Mouse (Mus musculus) cerebellum, postnatal 14 days (tissue): ENCODE measurements at regions not wholly inside any gene's neighbourhood (a gene's known extent, or its start where the extent isn't known, plus 50 kb on each side); places are given as distances from the start of the nearest gene placed in this dataset.

ENCODE experiments used
- DNase-seq, 2 experiments: peaks; one replicate each; pipeline ENCODE4 v3.0.0; 2021; ENCODE audit warnings: mixed read lengths in 2 of 2

DNA sequence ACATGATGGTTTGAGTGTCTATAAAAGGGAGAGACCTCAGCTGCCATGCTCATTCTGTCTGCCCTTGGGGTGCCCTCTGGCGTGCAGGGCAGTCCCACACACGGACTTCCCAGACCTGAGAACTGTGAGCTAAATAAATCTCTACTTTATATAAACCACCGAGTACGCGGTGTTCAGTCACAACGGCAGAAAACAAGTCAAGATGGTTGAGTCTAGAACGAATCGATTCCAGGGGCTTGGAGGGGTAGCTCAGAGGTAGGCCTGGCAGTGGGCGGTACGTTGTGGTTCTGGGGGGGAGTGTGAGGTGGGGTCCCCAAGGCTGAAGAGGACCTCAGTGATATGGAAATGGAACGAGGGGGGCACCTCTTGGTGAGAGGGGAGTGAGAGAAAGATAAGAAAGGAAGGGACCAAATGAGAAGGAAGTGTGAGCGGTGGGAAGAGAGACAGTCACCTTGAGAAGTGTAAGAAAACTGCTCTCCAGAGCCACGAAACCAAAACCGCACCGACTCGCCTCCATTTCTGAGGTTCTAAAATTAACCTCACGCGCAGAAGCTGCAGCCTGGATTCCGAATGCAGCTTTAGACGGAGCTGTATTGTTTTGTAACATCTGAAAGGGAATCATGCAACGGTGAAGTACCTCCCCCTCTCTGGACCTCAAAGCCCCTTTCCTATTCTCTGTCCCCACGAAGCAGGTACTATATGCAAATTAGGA, 117.0 kb downstream of the Mis18a start:
- no peak for DNase-seq

DNA sequence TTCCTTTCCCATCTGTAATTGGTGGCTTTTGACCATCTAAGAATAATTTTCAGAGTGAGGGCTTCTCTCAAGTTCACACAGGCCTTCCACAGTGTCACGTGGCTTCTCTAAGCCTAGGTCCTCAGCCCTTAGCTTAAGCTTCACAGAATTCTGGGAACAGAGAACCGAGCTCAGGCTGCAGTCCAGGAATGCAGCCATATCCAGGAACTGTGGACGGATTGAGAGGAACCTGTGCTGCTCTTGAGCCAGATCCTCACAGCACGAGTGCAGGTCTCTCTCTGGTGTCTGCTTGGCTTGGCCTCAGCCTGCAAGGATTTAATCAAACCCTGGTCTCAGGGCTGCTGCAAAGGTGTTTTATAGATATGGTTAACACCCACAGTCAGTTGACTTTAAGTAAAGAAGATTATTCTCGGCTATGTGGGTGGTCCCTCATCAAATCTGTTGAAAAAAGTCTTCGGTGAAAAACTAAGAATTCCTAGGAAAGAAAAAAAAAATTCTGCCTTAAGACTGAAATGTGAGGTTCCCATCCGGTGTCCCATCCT, 127.8 kb downstream of the Mis18a start:
- DNase-seq, result peak; percentile 44 to 57

DNA sequence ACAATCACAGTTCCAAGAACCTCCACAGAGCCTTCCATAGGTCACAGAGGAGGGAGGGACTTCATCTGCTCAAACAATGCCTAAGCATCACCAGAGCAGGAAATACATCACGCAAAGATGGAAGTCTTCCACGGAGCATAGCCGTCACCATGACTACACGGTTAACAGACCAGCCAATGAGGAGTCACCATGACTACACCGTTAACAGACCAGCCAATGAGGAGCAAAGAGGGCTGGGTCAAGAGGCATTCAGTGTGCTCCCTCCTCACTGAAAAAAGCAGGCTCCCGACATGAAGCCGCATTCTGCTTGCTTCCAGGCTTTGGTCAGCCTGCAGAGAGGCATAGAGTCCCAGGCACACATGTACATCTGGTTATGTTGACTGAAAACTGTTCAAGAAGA, 128.5 kb downstream of the Mis18a start:
- DNase-seq, result no peak

DNA sequence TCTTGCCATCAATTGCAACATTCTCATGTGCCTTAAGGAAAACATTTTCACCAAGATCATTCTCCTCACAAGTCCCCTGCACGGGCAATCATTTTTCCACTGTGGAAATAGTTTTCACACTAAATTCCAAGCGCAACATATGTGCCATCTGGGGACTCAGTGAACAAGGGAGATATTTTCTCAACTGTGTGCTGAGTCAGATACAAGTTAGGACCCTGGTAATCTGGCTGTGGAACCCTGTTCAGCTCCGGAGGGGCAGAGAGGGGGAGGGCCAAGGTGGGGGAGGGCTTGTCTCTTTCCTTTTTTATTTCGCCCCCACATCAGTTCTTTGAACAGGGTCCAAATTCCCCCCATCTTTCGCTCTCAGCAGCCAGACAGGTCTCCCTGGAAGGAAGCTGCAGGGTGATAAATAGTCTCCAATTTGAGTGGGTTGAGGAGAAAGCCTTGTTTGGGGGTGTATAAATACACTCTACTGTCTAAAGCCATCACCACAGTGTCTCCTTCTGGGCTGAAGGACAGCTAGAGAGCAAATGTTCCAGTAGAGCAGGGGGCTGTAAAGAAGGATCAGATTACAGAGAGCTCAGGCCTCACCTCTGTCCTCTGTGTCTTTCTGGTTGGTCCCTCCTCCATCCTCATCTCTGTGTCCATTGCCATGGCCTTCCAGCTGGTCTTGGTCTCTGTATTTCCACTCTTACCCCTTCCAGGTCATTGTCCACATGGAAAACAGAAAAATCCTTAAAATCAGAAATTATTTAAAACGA, 134.3 kb downstream of the Mis18a start:
- no peak for DNase-seq

DNA sequence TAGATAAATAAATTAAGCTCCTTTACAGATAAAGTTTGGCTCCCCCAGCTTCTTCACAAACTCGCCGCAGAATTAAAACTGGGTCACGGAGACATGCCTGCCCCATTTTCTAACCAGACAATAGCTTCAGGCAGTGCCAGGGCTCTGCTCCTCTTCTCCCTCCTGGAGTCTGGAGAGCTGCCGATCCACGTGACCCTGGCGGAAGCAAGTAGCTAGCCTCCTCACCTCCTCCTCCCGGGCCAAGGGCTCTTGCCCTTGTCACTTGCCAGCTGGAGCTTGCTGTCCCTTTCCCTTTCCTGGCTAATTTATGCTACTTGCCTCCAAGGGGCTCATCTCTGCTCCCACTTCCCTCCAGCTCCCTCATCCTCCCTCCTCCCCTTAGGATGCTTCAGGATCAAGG, 142.0 kb downstream of the Mis18a start:
- peak; percentile 50 to 63 for DNase-seq

DNA sequence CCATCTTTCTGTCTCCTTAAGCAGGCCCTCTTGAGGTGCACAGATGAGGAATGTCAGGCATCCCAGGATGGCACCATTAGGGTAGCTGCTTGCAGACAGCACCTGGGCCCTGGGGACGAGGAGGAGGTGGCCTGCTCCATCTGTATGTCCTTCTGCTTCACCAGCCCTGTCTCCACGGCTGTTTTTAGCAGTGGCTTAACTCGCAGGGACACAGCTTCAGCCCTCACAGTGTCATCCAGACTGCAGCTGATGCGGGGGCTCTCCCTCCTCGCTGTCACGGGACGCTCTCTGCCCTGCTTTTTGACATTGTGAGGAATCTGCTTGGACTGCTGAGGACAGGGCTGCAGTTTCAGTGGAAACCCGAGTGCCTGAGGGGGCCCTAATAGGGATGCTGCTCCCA, 146.8 kb downstream of the Mis18a start:
- no peak for DNase-seq

DNA sequence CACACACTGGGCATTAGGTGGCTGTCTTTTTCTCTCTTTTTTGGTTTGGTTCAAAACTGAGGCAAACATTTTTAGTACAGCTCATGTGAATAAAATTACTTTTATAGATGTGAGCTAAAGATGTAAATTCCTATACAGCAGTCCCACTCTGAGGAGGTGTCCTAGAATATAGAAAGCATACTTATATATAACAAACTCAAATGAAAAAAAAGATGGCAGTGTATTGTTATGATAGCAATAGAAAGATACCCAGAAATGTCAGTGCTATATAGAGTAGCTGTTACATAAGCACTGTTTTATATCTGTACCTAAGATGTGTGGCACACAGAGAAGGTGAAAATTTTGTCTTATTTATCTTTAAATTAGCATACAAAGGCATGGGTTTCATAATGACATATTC, 156.1 kb downstream of the Mis18a start:
- DNase-seq, result no peak

DNA sequence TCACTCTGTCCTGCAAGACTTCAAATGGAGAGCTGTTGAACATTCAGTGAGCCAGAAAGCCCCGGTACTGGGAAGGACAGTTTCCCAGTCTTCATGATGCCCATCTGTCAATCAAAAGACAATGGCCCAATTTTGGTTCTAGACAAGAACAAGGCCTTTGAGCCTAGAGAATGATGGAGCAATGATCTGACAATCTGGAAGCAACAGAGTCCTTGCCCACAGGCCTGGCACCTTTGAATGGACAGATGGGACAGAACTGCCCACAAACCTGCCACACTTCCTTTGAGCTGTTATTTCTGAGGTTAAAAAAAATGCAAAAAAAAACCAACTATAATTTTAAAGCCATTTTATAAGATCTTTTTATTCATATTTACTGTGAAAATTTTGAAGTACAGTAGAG, 157.4 kb downstream of the Mis18a start:
- peak; percentile 69 to 76 for DNase-seq

DNA sequence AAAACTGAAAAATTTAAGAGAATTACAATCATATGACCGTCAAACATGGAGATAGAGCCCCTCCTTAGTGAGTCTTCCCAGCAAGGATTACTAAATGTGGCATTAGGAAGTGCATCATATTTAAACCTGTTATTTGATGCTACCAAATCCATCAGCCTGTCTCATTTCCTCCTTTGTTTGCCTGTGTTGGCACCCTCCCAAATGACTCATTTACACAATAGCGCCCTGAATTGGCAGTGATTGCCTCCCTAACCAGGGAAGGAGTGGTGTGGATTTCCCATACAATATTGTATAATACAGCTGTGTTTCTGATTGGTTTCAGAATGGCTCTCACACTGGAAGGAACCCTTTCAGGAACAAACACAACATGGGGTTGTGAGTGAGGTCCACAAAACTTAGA, 162.0 kb downstream of the Mis18a start:
- no peak for DNase-seq

DNA sequence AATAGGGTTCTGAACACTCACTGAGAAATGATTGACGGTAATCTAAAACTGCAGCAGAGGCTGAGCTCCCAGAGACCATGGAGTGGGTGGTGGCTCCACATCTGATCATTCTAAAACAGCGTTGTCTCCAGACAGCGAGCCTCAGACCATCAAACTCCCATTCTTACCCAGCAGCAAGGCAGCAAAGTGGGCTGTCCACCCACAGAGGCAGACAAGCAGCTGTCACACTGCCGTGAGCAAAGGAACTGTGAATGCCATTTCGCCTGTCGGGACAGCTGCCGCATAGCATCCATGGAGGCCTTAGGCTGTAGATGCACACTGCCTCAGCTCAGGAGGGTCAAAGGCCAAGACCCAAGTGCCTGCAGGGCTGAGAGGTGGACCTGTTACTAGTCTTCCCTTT, 167.3 kb downstream of the Hunk start:
- DNase-seq, result no peak

DNA sequence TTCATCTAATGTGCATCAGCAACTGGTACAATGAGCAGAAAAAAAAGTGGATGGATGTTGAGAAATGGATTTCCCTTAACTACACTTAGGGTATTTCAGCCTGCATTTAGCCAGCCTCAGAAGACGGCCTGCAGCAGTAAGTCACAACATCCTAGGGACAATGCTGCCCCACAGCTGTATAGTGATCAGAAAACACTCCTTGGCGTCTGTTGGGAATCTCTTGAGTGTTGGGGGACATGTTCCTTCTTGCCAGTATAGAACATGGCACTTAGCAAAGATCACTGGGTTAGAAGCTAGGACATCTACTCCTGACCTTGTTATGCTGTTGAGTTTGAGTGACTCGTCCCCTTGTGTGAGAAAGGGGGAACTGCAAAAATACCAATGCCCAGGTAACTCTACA, 165.2 kb downstream of the Hunk start:
- DNase-seq, result no peak

DNA sequence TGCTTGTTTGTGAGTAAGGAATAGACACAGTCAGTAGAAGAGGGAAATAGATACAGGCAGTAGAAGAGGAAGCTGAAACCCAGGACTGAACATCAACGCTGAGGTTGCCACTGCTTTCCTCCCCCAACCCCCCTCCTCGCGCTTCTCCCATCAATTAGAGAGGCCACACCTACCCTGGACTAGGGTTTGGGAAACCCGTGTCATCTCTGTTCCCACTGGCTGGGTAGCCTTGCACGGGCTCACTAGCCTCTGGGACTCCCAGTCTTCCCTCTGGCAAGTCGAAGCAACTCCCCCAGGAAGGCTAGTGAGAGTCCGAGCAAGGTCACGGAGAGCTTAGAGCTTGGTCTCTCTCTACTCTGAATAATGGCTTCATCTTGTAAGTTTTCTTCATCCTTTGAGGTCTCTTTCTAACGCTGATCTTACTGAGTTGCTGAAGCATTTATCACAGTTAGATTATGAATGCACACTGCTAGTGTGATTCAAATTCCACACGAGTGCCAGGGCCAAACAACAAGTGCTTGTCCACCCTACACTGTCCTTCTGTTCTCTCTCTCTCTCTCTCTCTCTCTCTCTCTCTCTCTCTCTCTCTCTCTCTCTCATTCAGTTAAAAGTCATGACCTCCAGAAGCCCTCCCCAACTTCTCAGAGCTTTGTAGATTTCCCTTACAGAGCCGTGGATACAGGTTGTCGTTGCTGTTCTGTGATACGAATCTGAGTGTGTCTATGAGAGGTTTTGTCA, 164.4 kb downstream of the Hunk start:
- DNase-seq, result no peak
